Mouse (Mus musculus) liver, adult 2 months (tissue): Measurements from ENCODE around the gene Hrg. TPM values are rescaled to one million over a fixed set of nuclear protein-coding genes. Genes with fewer than 3 reads are reported as not detected.
"Not testable (repeated sequence)": the region's sequence is repeated elsewhere in the genome, so short reads cannot be mapped to it uniquely, and the experiment has no call there.

Source experiments
- DNase-seq: peaks from one replicate; pipeline ENCODE4 v3.0.0-alpha.2; 2011; ENCODE audit warnings: low read depth, low spot score; ENCODE audit errors: extremely low read depth
- H3K27ac ChIP-seq: fragments of 200-500 bp; replicated peaks from 2 replicates; pipeline ENCODE4 v1.5.1; 2012; ENCODE audit warnings: low read depth, mild to moderate bottlenecking, control low read depth, inconsistent platforms, low read length; ENCODE audit not compliant: insufficient read depth
- H3K27me3 ChIP-seq: fragments of 200-500 bp; 2 replicates; pipeline ENCODE4 v1.6.1; 2012; ENCODE audit warnings: mild to moderate bottlenecking, moderate library complexity, low read length, inconsistent platforms; ENCODE audit not compliant: control insufficient read depth, insufficient read depth
- H3K36me3 ChIP-seq: fragments of 200-500 bp; 2 replicates; pipeline ENCODE4 v1.6.1; 2012; ENCODE audit warnings: low read length, inconsistent platforms; ENCODE audit not compliant: control insufficient read depth, insufficient read depth
- H3K4me1 ChIP-seq: fragments of 200-500 bp; 2 replicates; pipeline ENCODE4 v1.6.1; 2011; ENCODE audit warnings: low read length; ENCODE audit not compliant: control insufficient read depth, insufficient read depth
- H3K4me3 ChIP-seq: fragments of 200-500 bp; 2 replicates; pipeline ENCODE4 v1.5.1; 2011; ENCODE audit warnings: low read depth, mild to moderate bottlenecking, control low read depth, low read length, moderate library complexity; ENCODE audit not compliant: insufficient read depth
- H3K79me2 ChIP-seq: fragments of 200-500 bp; 2 replicates; pipeline ENCODE4 v1.6.1; 2012; ENCODE audit warnings: inconsistent platforms, mild to moderate bottlenecking, low read length, moderate library complexity; ENCODE audit not compliant: control insufficient read depth, insufficient read depth
- H3K9ac ChIP-seq: fragments of 200-500 bp; 2 replicates; pipeline ENCODE4 v1.6.1; 2012; ENCODE audit warnings: low read depth, mild to moderate bottlenecking, control low read depth, inconsistent platforms, low read length
- CTCF ChIP-seq: fragments of 200-500 bp; IDR thresholded peaks from 2 replicates; pipeline ENCODE4 v1.5.1; 2011; ENCODE audit warnings: low read depth, low read length, control low read depth
- POLR2A ChIP-seq: fragments of 200-500 bp; IDR thresholded peaks from 2 replicates; pipeline ENCODE4 v1.6.1; 2011; ENCODE audit warnings: low read length, control low read depth; ENCODE audit not compliant: insufficient read depth; ENCODE audit errors: extremely low read depth
- WGBS: fragments of 180-500 bp; shearing (Covaris S2); methylation state at CpG from one replicate; pipeline ENCODE4 v1.1.7; 2018; 5-methylcytosine and 5-hydroxymethylcytosine counted together
- polyA plus RNA-seq: library from polyadenylated mRNA; depleted of rRNA; stranded (reverse); fragments of >200 nt; gene quantifications from 2 replicates; pipeline ENCODE4 v1.2.3, GENCODE M21; 2012
- total RNA-seq: library from RNA; depleted of rRNA; stranded (reverse); fragments of >200 nt; gene quantifications from 2 replicates; pipeline ENCODE4 v1.2.3, GENCODE M21; 2014

Hrg gene
- total and polyA plus RNA-seq, 2 experiments: 312 to 574 TPM

DNA sequence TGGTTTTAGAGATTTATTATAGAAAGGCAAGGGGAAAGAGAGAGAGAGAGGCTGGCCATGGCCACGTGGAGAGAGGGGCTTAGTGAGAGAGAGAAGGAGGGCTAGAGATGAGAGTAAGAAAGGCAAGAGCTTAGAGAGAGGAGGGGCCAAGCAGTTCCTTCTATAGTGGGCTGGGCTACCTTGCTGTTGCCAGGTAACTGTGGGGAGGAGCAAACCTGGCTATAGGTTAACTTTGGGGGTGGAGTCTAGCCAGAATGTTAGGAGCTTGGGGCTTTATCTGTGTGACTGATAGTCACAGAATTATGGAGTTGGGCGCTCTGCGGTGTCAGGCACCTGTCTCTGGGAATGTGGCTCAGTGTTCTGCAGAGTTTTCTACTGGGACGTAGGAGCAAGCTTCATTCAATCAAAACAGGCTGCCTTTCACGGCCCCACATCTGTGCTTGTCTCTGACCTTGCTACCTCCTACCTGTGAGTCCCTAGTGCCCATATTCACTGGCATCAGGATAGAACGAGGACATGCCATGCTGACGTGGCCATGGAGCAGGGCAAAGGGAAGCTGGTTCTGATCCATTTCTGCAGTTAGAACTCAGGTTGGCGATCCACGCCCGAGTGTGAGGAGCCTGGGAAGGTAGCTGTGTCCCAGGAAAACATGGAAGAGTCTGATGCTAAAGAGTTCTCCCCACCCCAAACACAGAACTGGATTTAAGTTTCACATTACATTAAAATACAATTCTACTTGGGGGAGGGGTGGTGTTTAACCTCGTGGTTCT, 19.3 kb upstream of the Hrg start:
- TF ChIP-seq POLR2A: no peak
- no peak for TF ChIP-seq CTCF
- Histone ChIP-seq H3K4me1 (no peaks in the 10 kb centered on the region; the same call in 1 of the 2 replicates), H3K4me3 (no peak overlapping the region), H3K27me3 (no peaks in the 10 kb centered on the region), H3K36me3 (peaks cover 40% of the 10 kb centered on the region), H3K27ac (no peak overlapping the region), H3K79me2 (no peaks in the 10 kb centered on the region), H3K9ac (no peak overlapping the region)
- no peak for DNase-seq
- WGBS: 88% methylated on average over 11 of the region's 11 CpGs

DNA sequence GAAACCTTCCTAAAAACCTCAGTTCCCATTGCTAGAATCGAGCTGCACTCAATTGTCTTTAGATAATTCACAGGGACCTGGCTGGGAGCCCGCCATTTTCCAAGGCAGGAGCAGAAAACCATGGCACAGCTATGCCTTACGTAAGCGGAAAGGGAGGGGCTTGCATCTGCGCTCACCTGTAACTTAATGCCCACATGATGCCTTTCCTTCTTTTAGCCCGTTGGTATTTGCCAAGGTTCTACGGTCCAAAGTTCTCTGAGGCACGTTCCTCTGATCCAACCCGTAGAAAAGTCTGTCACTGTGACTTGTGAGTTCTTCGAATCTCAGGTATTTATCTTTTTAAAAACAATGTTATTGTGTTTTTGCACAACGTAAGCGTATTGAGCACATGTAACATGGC, 13.2 kb upstream of the Hrg start:
- H3K27me3 ChIP-seq: no peaks in the 10 kb centered on the region
- H3K4me1 ChIP-seq: no peaks in the 10 kb centered on the region
- TF ChIP-seq POLR2A (no peak), CTCF (no peak)
- peaks cover 57% of the 10 kb centered on the region for H3K36me3 ChIP-seq
- no peak overlapping the region for H3K9ac ChIP-seq
- DNase-seq: peak; percentile 59
- H3K27ac ChIP-seq: no peak overlapping the region
- 79% methylated on average over 12 of the region's 12 CpGs for WGBS
- no peak overlapping the region for H3K4me3 ChIP-seq
- no peaks in the 10 kb centered on the region for H3K79me2 ChIP-seq

DNA sequence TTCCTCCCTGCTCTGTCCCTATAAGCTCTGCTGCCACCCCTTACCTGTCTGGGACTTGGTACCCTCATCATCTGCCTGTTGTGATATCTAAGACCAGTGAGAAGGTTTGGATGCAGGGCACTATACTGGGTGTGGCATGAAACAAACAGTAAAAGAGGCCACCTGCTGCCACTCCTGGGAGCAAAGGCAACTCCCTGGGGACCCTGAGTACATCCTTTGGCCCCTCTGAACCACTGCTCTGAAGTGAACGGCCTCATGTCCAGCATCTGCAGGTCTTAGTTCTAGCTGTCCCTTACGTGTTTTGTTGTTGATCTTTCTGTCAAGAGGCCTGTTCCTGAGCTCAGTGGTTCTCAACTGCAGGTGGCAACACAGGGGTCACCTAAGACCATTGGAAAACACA, 12.3 kb upstream of the Hrg start:
- Histone ChIP-seq H3K4me1 (no peaks in the 10 kb centered on the region), H3K27ac (no peak overlapping the region), H3K79me2 (no peaks in the 10 kb centered on the region), H3K9ac (no peak overlapping the region), H3K27me3 (no peaks in the 10 kb centered on the region), H3K36me3 (peaks cover 51% of the 10 kb centered on the region), H3K4me3 (no peak overlapping the region)
- TF ChIP-seq POLR2A (no peak), CTCF (no peak)
- no peak for DNase-seq
- 89% methylated on average over 2 of the region's 2 CpGs for WGBS

DNA sequence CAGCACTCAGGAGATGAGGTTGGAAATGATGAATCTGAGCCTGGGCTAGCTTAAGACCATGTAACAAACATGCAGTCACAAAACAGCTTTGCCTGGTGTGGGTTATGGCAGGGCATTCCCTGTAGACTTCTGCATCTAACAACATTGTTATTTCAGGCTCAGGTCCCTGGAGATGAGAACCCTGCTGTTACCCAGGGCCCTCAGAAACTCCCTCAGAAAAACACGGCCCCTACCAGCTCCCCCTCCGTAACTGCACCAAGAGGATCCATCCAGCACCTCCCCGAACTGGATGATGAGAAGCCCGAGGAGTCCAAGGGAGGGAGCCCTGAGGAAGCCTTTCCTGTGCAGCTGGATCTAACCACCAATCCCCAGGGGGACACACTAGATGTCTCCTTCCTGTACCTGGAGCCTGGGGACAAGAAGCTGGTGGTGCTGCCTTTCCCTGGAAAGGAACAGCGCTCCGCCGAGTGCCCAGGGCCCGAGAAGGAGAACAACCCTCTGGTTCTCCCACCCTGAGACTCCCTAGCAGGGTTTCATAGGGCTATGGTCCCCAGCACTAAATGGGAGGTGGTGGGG, 11.7 kb upstream of the Hrg start:
- TF ChIP-seq CTCF (no peak), POLR2A (no peak)
- Histone ChIP-seq H3K79me2 (no peaks in the 10 kb centered on the region), H3K9ac (no peak overlapping the region), H3K27ac (no peak overlapping the region), H3K27me3 (no peaks in the 10 kb centered on the region), H3K36me3 (peaks cover 49% of the 10 kb centered on the region), H3K4me3 (no peak overlapping the region), H3K4me1 (no peaks in the 10 kb centered on the region)
- DNase-seq: no peak
- 87% methylated on average over 8 of the region's 8 CpGs for WGBS

DNA sequence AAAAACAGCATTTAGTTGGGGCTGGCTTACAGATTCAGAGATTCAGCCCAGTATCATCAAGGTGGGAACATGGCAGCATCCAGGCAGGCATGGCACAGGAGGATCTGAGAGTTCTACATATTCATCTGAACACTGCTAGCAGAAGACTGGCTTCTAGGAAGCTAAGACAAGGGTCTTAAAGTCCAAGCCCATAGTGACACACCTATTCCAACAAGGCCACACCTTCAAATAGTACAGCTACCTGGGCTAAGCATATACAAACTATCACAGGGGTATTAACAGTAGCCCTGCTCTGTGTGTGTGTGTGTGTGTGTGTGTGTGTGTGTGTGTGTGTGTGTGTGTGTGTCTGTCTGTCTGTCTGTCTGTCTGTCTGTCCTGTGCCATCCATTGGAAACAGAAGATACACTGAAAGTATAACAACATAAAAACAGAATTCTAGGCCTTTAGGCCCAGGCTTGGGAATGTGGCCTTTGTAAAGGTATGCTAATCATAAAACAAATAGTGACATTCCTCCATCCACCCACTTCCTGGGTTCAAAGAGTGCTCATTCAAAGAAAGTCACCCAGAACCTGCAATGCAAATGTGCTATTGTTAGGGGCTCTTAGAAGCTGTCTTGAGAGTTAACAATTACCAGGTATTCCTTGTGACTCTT, 8.9 kb upstream of the Hrg start:
- not testable (repeated sequence) for H3K4me1 ChIP-seq, H3K9ac ChIP-seq, H3K79me2 ChIP-seq, H3K4me3 ChIP-seq, DNase-seq, H3K27me3 ChIP-seq, H3K27ac ChIP-seq
- peaks cover 32% of the 10 kb centered on the region for H3K36me3 ChIP-seq

DNA sequence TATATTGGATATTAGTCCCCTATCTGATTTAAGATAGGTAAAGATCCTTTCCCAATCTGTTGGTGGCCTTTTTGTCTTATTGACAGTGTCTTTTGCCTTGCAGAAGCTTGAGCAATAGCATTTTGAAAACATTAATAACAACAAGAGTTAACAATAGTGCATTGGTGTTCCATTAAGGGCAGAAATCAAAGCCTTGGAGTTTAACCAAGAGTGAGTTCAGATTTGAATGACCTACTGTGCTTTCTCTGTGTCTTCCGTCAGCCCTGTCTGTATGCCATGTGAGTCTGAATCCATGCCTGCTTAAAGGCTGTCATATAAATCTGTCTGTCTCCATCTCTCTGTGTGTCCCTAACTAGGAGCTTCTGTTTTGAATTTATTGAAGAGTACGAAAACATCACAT, 3.5 kb upstream of the Hrg start:
- Histone ChIP-seq H3K36me3 (no peaks in the 10 kb centered on the region), H3K4me3 (no peak overlapping the region), H3K27me3 (no peaks in the 10 kb centered on the region), H3K4me1 (peaks cover 11% of the 10 kb centered on the region), H3K9ac (no peak overlapping the region), H3K27ac (0 out of 2 replicates have a peak overlapping the region, but pooled peaks have one; percentile 34), H3K79me2 (no peaks in the 10 kb centered on the region; the same call in 1 of the 2 replicates)
- no peak for TF ChIP-seq POLR2A
- no peak for TF ChIP-seq CTCF
- WGBS: 19% methylated on average over 2 of the region's 2 CpGs
- peak; percentile 96 for DNase-seq
